Mouse (Mus musculus) lung, adult 2 months (tissue): ENCODE measurements at regions not wholly inside any gene's neighbourhood (a gene's known extent, or its start where the extent isn't known, plus 50 kb on each side); places are given as distances from the start of the nearest gene placed in this dataset.

Experiments used
- CTCF ChIP-seq: fragments of 200-500 bp; IDR thresholded peaks from 2 replicates; pipeline ENCODE4 v1.5.1; 2011; ENCODE audit warnings: mild to moderate bottlenecking, low read length, control low read depth; ENCODE audit not compliant: insufficient read depth
- POLR2A ChIP-seq: fragments of 200-500 bp; IDR thresholded peaks from 2 replicates; pipeline ENCODE4 v1.6.1; 2011; ENCODE audit warnings: low read depth, mild to moderate bottlenecking, control low read depth, low read length, borderline replicate concordance; ENCODE audit errors: extremely low read depth

GRCm38 (mm10) chr8:5457619-5458018 lies 352.5 kb upstream of the Slc10a2 start:
- TF ChIP-seq POLR2A: no peak
- TF ChIP-seq CTCF: no peak
